Mouse (Mus musculus): ENCODE measurements around the gene Map3k21. TPM values are rescaled to one million over a fixed set of nuclear protein-coding genes. Genes with fewer than 3 reads are reported as not detected.

The Map3k21 gene
- polyA plus RNA-seq, 1 experiment: not detected

DNA sequence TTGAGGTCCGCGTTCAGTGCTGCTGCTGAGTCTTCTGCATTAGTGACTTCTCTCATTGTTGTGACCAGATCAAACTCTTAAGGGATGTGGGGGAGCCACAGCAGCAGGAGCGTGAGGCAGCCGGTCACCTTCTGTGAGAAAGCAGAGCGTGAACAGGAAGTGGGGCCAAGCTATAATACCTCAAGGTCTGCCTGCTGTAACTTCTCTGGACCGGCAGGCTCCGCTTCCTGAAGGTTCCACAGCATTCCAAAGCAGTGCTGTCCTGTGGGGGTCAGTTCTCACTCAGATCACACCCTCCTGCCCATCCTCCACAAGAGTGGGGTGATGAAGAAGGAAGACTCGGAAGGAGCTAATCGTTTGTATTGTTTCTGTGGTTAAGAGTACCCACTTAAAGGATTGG is 10.5 kb downstream of the Map3k21 start:
- H3K4me3 ChIP-seq (ENCODE audit: insufficient read depth, low read depth, low read length): no peak overlapping the region
- TF ChIP-seq POLR2A (IDR thresholded peaks at IDR 0.05; ENCODE audit: insufficient read depth, low read depth, low read length): no peak
- TF ChIP-seq CTCF (IDR thresholded peaks at IDR 0.05; ENCODE audit: insufficient read depth, low read depth, low read length): no peak
- no peak overlapping the region for H3K27ac ChIP-seq (ENCODE audit: insufficient read depth, low read depth, low read length)
- 76% methylated on average over 9 of the region's 9 CpGs for WGBS
- H3K4me1 ChIP-seq (ENCODE audit: control insufficient read depth, insufficient read depth, low read length): no peaks in the 10 kb centered on the region

DNA sequence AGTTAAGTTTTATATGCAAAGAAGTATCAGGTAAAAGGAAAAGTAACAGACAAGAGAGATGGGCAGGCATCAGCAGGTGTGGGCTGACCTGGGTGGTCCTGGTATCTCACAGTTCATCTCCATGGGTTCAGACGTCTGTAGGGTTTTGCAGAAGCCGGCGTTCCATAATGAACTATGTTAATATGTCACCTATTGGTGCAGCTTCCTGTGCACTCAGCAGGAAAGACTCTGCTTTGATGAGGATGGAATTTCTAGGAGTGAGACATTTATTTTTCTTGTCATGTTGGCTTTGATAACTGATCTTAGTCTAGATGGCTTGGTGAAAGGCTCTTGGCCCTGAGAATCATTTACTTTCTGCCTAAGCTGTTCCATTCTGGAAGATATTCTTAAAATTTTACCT is 12.1 kb downstream of the Map3k21 start:
- no peaks in the 10 kb centered on the region for H3K4me1 ChIP-seq (ENCODE audit: control insufficient read depth, insufficient read depth, low read length)
- H3K4me3 ChIP-seq (ENCODE audit: insufficient read depth, low read depth, low read length): no peak overlapping the region
- WGBS: 90% methylated on average over 3 of the region's 3 CpGs
- TF ChIP-seq POLR2A (IDR thresholded peaks at IDR 0.05; ENCODE audit: insufficient read depth, low read depth, low read length): no peak
- TF ChIP-seq CTCF (IDR thresholded peaks at IDR 0.05; ENCODE audit: insufficient read depth, low read depth, low read length): no peak
- H3K27ac ChIP-seq (ENCODE audit: insufficient read depth, low read depth, low read length): no peak overlapping the region

DNA sequence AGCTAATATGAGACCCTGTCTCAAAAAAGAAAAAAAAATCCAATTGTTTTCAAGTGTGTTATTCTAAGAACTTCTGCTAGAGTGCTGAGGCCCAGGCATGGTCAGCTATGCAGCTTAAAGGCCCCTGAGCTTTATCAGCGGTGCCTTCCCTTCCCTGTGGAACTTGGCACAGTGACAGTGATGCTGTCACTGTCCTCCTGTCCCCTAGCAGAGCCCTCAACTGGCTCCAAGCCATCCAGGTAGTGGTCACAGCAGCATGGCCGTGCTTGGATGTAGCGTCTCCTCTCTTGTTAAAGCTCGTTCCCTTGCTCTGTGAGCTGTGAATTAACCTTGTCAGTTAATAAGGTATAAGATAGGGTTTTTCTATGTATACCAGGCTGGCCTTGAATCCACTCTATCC is 16.4 kb downstream of the Map3k21 start:
- WGBS: 94% methylated on average over 4 of the region's 4 CpGs
- no peak overlapping the region for H3K27ac ChIP-seq (ENCODE audit: insufficient read depth, low read depth, low read length)

DNA sequence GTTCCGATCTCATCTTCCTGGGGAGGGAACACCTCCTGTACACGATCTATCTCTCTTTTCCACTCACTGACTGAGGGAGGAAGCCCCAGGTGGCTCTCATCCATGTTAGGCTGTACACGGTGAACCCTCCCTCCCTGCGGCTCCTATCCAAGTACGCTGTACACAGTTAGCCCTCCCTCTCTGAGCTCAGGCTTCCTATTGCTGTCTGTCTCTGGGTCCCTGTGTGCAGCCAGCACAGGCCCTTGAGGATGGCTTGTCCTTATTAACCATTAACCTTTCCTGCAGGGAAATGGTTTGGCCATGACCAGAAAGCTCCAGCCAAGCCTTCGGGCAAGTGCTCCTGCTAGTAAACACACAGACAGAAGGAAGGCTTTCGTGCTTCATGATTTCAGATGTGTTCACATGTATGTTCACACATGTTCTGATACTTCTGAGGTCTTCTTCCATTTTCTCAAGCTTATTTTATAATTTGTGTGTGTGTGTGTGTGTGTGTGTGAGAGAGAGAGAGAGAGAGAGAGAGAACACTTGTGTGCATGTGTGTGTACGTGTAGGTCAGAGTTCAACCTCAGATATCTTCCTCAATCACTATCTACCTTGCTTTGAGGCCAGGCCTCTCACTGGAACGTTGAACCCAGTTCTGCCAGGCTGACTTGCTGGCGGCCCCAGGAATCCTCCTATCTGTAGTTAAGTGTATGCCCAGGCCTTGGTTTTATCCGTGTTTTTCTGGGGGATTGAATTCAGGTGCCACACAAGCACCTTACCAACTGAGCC is 20.2 kb downstream of the Map3k21 start:
- Histone ChIP-seq H3K4me3 (ENCODE audit: insufficient read depth, low read depth, low read length) (no peak overlapping the region), H3K27ac (ENCODE audit: insufficient read depth, low read depth, low read length) (no peak overlapping the region), H3K4me1 (ENCODE audit: control insufficient read depth, insufficient read depth, low read length) (no peaks in the 10 kb centered on the region)
- TF ChIP-seq CTCF (IDR thresholded peaks at IDR 0.05; ENCODE audit: insufficient read depth, low read depth, low read length) (no peak), POLR2A (IDR thresholded peaks at IDR 0.05; ENCODE audit: insufficient read depth, low read depth, low read length) (no peak)
- 96% methylated on average over 11 of the region's 11 CpGs for WGBS

More for the DNA sequence above, 16.4 kb downstream of the Map3k21 start:
- TF ChIP-seq CTCF (IDR thresholded peaks at IDR 0.05; ENCODE audit: insufficient read depth, low read depth, low read length): no peak
- TF ChIP-seq POLR2A (IDR thresholded peaks at IDR 0.05; ENCODE audit: insufficient read depth, low read depth, low read length): no peak
- Histone ChIP-seq H3K4me3 (ENCODE audit: insufficient read depth, low read depth, low read length) (no peak overlapping the region), H3K4me1 (ENCODE audit: control insufficient read depth, insufficient read depth, low read length) (no peaks in the 10 kb centered on the region)

DNA sequence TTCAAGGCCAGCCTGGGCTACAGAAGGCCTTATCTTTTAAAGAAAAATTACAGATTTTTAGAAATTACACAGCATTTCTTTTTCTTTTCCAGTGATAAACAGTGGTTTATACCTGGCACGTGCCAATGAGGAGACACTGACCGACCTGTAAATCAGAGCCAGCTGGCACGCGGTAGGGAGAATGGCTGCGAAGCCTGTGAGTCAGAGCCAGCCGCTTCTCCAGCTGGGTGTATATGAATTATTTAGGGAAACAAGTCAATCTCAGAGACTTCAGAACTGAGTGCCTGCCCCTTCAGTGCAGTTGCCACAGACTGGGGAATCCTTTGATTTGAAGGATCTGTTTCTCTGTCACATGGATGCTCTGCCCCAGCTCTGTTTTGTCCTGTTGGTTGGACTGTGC is 21.6 kb downstream of the Map3k21 start:
- TF ChIP-seq CTCF (IDR thresholded peaks at IDR 0.05; ENCODE audit: insufficient read depth, low read depth, low read length): no peak
- TF ChIP-seq POLR2A (IDR thresholded peaks at IDR 0.05; ENCODE audit: insufficient read depth, low read depth, low read length): no peak
- H3K4me1 ChIP-seq (ENCODE audit: control insufficient read depth, insufficient read depth, low read length): no peaks in the 10 kb centered on the region
- WGBS: 75% methylated on average over 6 of the region's 6 CpGs
- H3K4me3 ChIP-seq (ENCODE audit: insufficient read depth, low read depth, low read length): no peak overlapping the region
- H3K27ac ChIP-seq (ENCODE audit: insufficient read depth, low read depth, low read length): no peak overlapping the region

DNA sequence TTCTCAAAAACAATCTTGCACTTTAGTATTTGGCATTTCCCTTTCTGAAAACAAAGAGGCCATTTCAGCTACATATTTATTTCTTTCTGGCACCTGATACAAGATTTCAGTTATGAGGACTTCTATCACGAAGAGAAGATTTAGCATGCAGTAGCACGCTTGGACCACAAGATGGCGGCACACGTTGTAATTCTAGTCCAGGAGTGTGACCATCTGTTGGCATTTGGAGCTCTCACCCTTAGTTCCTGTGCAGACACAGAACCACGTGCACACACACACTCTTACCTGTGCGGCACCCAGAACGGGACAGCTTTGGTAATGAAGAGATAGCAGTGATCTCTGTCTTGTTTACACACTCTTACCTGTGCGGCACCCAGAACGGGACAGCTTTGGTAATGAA is 25.4 kb downstream of the Map3k21 start:
- 46% methylated on average over 9 of the region's 9 CpGs for WGBS
- TF ChIP-seq CTCF (IDR thresholded peaks at IDR 0.05; ENCODE audit: insufficient read depth, low read depth, low read length) (no peak), POLR2A (IDR thresholded peaks at IDR 0.05; ENCODE audit: insufficient read depth, low read depth, low read length) (no peak)
- H3K4me1 ChIP-seq (ENCODE audit: control insufficient read depth, insufficient read depth, low read length): no peaks in the 10 kb centered on the region
- no peak overlapping the region for H3K27ac ChIP-seq (ENCODE audit: insufficient read depth, low read depth, low read length)
- no peak overlapping the region for H3K4me3 ChIP-seq (ENCODE audit: insufficient read depth, low read depth, low read length)

DNA sequence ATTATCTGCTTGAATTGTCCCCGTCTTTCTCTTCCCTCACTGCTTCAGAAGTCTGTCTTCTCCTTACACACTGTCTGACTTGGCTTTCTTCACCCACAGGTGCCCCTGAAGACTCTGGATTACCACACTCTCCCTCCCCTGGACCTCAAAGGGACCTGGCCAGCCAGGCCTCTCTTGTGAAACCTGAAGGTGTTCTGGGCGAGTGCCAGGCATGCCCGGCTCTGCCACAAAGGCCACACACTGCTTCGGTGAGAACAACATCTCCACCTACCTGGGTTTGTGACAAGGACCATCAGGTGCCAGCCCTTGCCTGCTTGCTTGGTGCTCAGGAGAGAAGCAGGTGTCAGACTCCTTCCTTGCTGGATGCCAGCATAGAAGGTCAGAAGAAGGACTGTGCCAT is 34.3 kb downstream of the Map3k21 start:
- no peak overlapping the region for H3K27ac ChIP-seq (ENCODE audit: insufficient read depth, low read depth, low read length)
- no peaks in the 10 kb centered on the region for H3K4me1 ChIP-seq (ENCODE audit: control insufficient read depth, insufficient read depth, low read length)
- TF ChIP-seq CTCF (IDR thresholded peaks at IDR 0.05; ENCODE audit: insufficient read depth, low read depth, low read length) (no peak), POLR2A (IDR thresholded peaks at IDR 0.05; ENCODE audit: insufficient read depth, low read depth, low read length) (no peak)
- no peak overlapping the region for H3K4me3 ChIP-seq (ENCODE audit: insufficient read depth, low read depth, low read length)
- WGBS: 80% methylated on average over 4 of the region's 4 CpGs

DNA sequence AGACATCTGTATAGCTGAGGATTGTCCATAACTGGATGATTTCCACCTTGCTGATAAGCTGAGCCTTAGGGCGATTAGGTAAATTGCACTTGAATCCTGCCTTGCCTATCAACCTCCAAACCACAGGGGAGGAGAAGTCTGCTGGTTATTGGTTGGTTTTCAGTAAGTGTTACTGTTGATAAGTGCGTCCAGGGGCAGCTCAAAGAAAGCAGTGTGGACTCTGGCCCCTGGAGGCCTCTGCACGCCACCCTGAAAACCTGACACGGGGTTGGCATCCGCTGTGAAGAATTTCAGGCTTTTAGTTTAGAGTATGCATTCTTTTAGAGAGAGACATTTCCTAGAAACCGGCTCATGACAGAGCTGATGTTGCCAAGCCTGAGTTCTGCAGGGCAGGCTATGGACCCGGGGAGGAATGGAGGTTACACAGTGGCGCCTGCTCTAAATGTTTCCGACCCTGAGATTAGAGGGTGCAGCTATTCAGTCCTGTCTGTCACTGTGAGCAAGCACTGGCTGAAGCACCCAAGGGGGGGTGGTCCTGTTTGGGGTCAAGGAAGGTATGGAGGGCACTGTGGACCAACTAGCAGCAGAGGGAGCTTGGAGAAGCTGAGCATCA is 38.6 kb downstream of the Map3k21 start:
- WGBS: 75% methylated on average over 9 of the region's 9 CpGs

More for the DNA sequence above, 38.6 kb downstream of the Map3k21 start:
- Histone ChIP-seq H3K4me1 (ENCODE audit: control insufficient read depth, insufficient read depth, low read length) (peaks cover 5% of the 10 kb centered on the region), H3K27ac (ENCODE audit: insufficient read depth, low read depth, low read length) (no peak overlapping the region), H3K4me3 (ENCODE audit: insufficient read depth, low read depth, low read length) (no peak overlapping the region)
- TF ChIP-seq POLR2A (IDR thresholded peaks at IDR 0.05; ENCODE audit: insufficient read depth, low read depth, low read length) (no peak), CTCF (IDR thresholded peaks at IDR 0.05; ENCODE audit: insufficient read depth, low read depth, low read length) (no peak)

Data from olfactory bulb, adult 2 months (tissue).